Mouse (Mus musculus): ENCODE measurements at regions not wholly inside any gene's neighbourhood (a gene's known extent, or its start where the extent isn't known, plus 50 kb on each side); places are given as distances from the start of the nearest gene placed in this dataset.

DNA sequence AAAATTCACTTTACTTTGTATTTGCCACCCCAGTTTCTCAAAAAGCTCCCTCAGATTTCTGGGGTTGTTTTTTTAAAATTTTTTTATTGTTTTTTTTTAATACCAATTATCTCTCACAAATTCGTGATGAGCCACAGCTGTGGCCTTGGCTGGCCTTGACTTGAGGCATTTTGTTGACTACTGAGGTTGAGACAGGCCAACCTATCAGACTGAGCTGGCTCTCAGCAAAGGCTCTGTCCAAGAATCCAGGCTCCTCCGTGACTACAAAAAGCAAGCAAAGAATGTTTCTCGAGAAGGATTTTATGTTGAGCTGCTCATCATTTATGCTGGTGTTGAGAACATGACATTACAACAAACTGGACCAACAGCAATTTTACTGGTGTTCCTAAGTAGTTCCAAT, 244.6 kb upstream of the Rasgrp1 start:
- TF ChIP-seq CTCF (IDR thresholded peaks at IDR 0.05; ENCODE audit: low read depth) (no peak), EP300 (optimal IDR thresholded peaks at IDR 0.05) (no peak)

All from stomach, postnatal 0 days (tissue).